Mouse (Mus musculus) G1E (cell line): ENCODE measurements at regions not wholly inside any gene's neighbourhood (a gene's known extent, or its start where the extent isn't known, plus 50 kb on each side); places are given as distances from the start of the nearest gene placed in this dataset.

Source experiments
- CTCF ChIP-seq: IDR thresholded peaks from 2 replicates; pipeline ENCODE4 v1.5.1; 2012; ENCODE audit warnings: low read depth, low read length, inconsistent platforms, mixed read lengths
- POLR2AphosphoS5 ChIP-seq: IDR thresholded peaks from 2 replicates; pipeline ENCODE4 v1.6.1; 2012; ENCODE audit warnings: low read depth, low read length, inconsistent platforms; ENCODE audit not compliant: insufficient replicate concordance
- TAL1 ChIP-seq: conservative IDR thresholded peaks from 2 replicates; pipeline ENCODE4 v1.6.1; 2012; ENCODE audit warnings: low read depth, low read length, inconsistent platforms, mixed read lengths

DNA sequence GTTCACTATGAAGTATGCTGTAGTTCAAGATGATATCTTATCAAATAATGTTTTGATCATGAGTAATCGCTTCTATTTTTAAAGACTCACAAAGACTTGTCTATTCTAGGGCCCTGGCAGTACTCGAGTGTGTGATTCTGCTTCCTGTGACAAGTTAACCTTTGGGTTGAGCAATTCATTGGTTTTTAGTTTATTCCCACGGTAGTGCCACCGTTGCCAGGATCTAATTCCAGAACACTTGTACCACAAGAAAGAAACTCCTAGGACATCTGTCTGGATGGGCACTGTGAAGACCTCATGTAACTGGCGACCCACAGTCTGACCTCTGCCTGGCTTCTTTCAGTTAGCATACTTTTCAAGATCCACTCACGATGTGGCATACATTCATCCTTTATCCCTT, 134.7 kb upstream of the Mkln1 start:
- TF ChIP-seq CTCF (no peak), TAL1 (no peak), POLR2AphosphoS5 (no peak)
